Mouse (Mus musculus): ENCODE data around the gene Vmn2r83. TPM values are rescaled to one million over a fixed set of nuclear protein-coding genes. Genes with fewer than 3 reads are reported as not detected.

The Vmn2r83 gene
- polyA plus RNA-seq, 1 experiment from 2014 or later: not detected

DNA sequence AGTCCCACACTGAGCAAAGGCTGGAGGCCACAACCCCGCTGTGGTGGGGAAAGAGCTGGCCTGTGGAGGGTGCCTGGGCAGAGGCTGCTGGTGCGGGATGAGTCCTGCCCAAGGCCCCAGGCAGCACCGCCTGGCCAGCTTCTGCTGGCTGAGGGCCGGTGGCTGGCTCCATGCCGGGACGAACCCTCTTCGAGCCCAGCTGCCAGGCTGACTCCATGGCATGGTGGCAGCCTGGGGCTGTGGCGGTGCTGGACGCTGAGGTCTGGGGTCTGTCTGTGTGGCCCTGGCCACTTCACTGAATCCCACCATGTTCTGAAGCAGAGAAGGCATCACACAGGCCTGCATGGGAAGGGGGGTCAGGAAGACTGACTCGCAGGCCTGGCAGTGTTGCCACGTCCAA lies 72.2 kb downstream of the Vmn2r83 start:
- Histone ChIP-seq H3K27me3 (ENCODE audit: control insufficient read depth, insufficient read depth, low read length) (no peaks in the 10 kb centered on the region), H3K9ac (ENCODE audit: low read depth, low read length) (no peak overlapping the region), H3K4me2 (no peak overlapping the region), H3K9me3 (replicated peaks; ENCODE audit: control insufficient read depth, low read length) (no peaks in the 10 kb centered on the region), H3K27ac (ENCODE audit: low read depth, low read length) (no peak overlapping the region), H3K4me3 (ENCODE audit: low read depth, low read length) (no peak overlapping the region), H3K36me3 (ENCODE audit: control insufficient read depth, insufficient read depth, low read length) (peaks cover 30% of the 10 kb centered on the region), H3K4me1 (ENCODE audit: control insufficient read depth, insufficient read depth, low read length) (no peaks in the 10 kb centered on the region)
- no peak for ATAC-seq (replicated peaks; ENCODE audit: insufficient number of reproducible peaks, low FRiP score, low TSS enrichment)
- WGBS (ENCODE audit: insufficient replicate concordance): 92% methylated on average over 11 of the region's 11 CpGs

DNA sequence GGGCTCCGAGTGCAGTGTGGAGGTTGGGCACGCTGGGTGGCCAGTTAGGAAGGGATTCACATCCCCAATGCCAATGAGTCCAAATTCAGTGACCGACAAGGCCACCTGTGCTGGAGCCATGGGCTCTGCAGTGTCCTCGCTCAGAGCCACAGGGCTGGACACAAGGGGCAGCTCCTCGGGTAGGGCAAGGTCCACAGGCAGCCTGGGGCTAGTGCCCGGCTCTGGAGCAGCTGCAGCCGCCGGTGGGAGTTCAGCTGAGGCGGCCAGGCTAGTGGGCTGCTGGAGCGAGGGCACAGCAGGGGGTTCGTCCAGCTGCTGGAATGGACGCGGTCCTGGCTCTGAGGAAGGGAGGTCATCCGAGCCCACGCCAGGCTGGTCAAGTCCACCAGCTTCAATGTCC lies 73.0 kb downstream of the Vmn2r83 start:
- no peak overlapping the region for H3K4me2 ChIP-seq
- WGBS (ENCODE audit: insufficient replicate concordance): 85% methylated on average over 15 of the region's 15 CpGs
- no peaks in the 10 kb centered on the region for H3K9me3 ChIP-seq (replicated peaks; ENCODE audit: control insufficient read depth, low read length)
- peaks cover 37% of the 10 kb centered on the region for H3K36me3 ChIP-seq (ENCODE audit: control insufficient read depth, insufficient read depth, low read length)
- no peak overlapping the region for H3K4me3 ChIP-seq (ENCODE audit: low read depth, low read length)
- no peak overlapping the region for H3K9ac ChIP-seq (ENCODE audit: low read depth, low read length)
- no peak for ATAC-seq (replicated peaks; ENCODE audit: insufficient number of reproducible peaks, low FRiP score, low TSS enrichment)
- H3K27me3 ChIP-seq (ENCODE audit: control insufficient read depth, insufficient read depth, low read length): no peaks in the 10 kb centered on the region
- no peaks in the 10 kb centered on the region for H3K4me1 ChIP-seq (ENCODE audit: control insufficient read depth, insufficient read depth, low read length)
- no peak overlapping the region for H3K27ac ChIP-seq (ENCODE audit: low read depth, low read length)

DNA sequence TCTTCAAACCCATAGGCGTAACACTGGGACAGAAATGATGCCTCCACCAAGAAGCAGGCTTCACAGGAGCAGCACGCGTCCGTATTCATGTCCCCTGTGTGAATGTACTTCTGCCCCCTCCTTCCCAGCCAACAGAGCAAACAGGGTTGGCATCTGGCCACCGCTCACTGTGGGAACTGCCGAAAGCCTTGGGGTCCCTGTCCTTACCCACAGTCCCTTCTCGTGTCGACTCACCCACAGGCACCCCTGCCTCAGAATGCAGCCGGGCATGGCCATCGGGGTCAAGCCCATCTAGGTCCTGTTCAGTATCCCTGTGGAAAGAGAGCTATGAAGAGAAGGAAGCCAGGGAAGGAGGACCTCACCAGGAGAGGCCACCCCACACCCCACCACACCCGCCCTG lies 73.6 kb downstream of the Vmn2r83 start:
- Histone ChIP-seq H3K4me3 (ENCODE audit: low read depth, low read length) (no peak overlapping the region), H3K4me2 (no peak overlapping the region), H3K27ac (ENCODE audit: low read depth, low read length) (no peak overlapping the region), H3K9ac (ENCODE audit: low read depth, low read length) (no peak overlapping the region), H3K9me3 (replicated peaks; ENCODE audit: control insufficient read depth, low read length) (no peaks in the 10 kb centered on the region), H3K4me1 (ENCODE audit: control insufficient read depth, insufficient read depth, low read length) (no peaks in the 10 kb centered on the region), H3K27me3 (ENCODE audit: control insufficient read depth, insufficient read depth, low read length) (no peaks in the 10 kb centered on the region), H3K36me3 (ENCODE audit: control insufficient read depth, insufficient read depth, low read length) (peaks cover 39% of the 10 kb centered on the region)
- ATAC-seq (replicated peaks; ENCODE audit: insufficient number of reproducible peaks, low FRiP score, low TSS enrichment): no peak
- WGBS (ENCODE audit: insufficient replicate concordance): 93% methylated on average over 11 of the region's 11 CpGs

Small RNAs within 50 kb of the gene (microRNA-seq; reads per million reads assigned to microRNA genes)
- gene Mir6909 (ENCODE audit: borderline number of aligned reads): not detected

Other genes with a start within 250 kb of the Vmn2r83 start
- gene Vmn2r81, start 221.0 kb upstream of the Vmn2r83 start, polyA plus RNA-seq (2014; fragmentation: Nextera tagmentation; extraction: Ambion mirVana): not detected in 2 replicates
- gene Vmn2r82, start 112.2 kb upstream of the Vmn2r83 start, polyA plus RNA-seq (2014; fragmentation: Nextera tagmentation; extraction: Ambion mirVana): not detected in 2 replicates
- gene Plpp2, start 65.1 kb downstream of the Vmn2r83 start, polyA plus RNA-seq (2014; fragmentation: Nextera tagmentation; extraction: Ambion mirVana): 14.2 and 15.6 TPM in 2 replicates
- 26.5 and 29.3 TPM in 2 replicates for gene Mier2, start 86.5 kb downstream of the Vmn2r83 start, polyA plus RNA-seq (2014; fragmentation: Nextera tagmentation; extraction: Ambion mirVana)
- gene Theg, start 118.6 kb downstream of the Vmn2r83 start, polyA plus RNA-seq (2014; fragmentation: Nextera tagmentation; extraction: Ambion mirVana): not detected in 2 replicates
- gene C2cd4c, start 145.3 kb downstream of the Vmn2r83 start, polyA plus RNA-seq (2014; fragmentation: Nextera tagmentation; extraction: Ambion mirVana): not detected in 2 replicates
- gene Shc2, start 169.2 kb downstream of the Vmn2r83 start, polyA plus RNA-seq (2014; fragmentation: Nextera tagmentation; extraction: Ambion mirVana): 1.3 and 2.6 TPM in 2 replicates
- not detected in 2 replicates for gene Odf3l2, start 177.0 kb downstream of the Vmn2r83 start, polyA plus RNA-seq (2014; fragmentation: Nextera tagmentation; extraction: Ambion mirVana)
- gene Madcam1, start 195.8 kb downstream of the Vmn2r83 start, polyA plus RNA-seq (2014; fragmentation: Nextera tagmentation; extraction: Ambion mirVana): 1.1 and 1.5 TPM in 2 replicates
- gene Tpgs1, start 200.6 kb downstream of the Vmn2r83 start, polyA plus RNA-seq (2014; fragmentation: Nextera tagmentation; extraction: Ambion mirVana): 47.4 and 48.6 TPM in 2 replicates
- gene Cdc34, start 213.5 kb downstream of the Vmn2r83 start, polyA plus RNA-seq (2014; fragmentation: Nextera tagmentation; extraction: Ambion mirVana): 159 and 164 TPM in 2 replicates
- 0.40 and 1.0 TPM in 2 replicates for gene Gzmm, start 220.3 kb downstream of the Vmn2r83 start, polyA plus RNA-seq (2014; fragmentation: Nextera tagmentation; extraction: Ambion mirVana)
- gene Bsg, start 235.8 kb downstream of the Vmn2r83 start, polyA plus RNA-seq (2014; fragmentation: Nextera tagmentation; extraction: Ambion mirVana): 1,233 and 1,252 TPM in 2 replicates
- 0.13 and 0.14 TPM in 2 replicates for gene Hcn2, start 247.9 kb downstream of the Vmn2r83 start, polyA plus RNA-seq (2014; fragmentation: Nextera tagmentation; extraction: Ambion mirVana)

Data from heart, embryonic 11.5 days (tissue).